Mouse (Mus musculus) heart, embryonic 12.5 days (tissue): ENCODE measurements around the gene Npdc1. TPM values are rescaled to one million over a fixed set of nuclear protein-coding genes. Genes with fewer than 3 reads are reported as not detected.
A peak's percentile ranks its signal among the peaks of the same experiment; 100 is the strongest.

Experiments
- ATAC-seq: fragments of 200-750 bp; cut with Nextera tagmentation; 2 replicates; pipeline ENCODE4 v1.8.0; 2017; ENCODE audit warnings: moderate TSS enrichment, moderate library complexity; ENCODE audit not compliant: insufficient number of reproducible peaks, low FRiP score
- H3K27ac ChIP-seq: fragments of 300-500 bp; sonication (generic); 2 replicates; pipeline ENCODE4 v1.5.1; 2016; ENCODE audit warnings: mild to moderate bottlenecking, moderate library complexity; ENCODE audit not compliant: poor library complexity, severe bottlenecking
- H3K27me3 ChIP-seq: fragments of 300-500 bp; sonication (generic); replicated peaks from 2 replicates; pipeline ENCODE4 v1.6.1; 2016; ENCODE audit warnings: mild to moderate bottlenecking, moderate library complexity
- H3K36me3 ChIP-seq: fragments of 300-500 bp; sonication (generic); 2 replicates; pipeline ENCODE4 v1.6.1; 2016; ENCODE audit warnings: mild to moderate bottlenecking, moderate library complexity
- H3K4me1 ChIP-seq: fragments of 300-500 bp; sonication (generic); replicated peaks from 2 replicates; pipeline ENCODE4 v1.6.1; 2016; ENCODE audit warnings: mild to moderate bottlenecking
- H3K4me2 ChIP-seq: fragments of 300-500 bp; sonication (generic); 2 replicates; pipeline ENCODE4 v1.6.1; 2016; ENCODE audit warnings: mild to moderate bottlenecking, moderate library complexity
- H3K4me3 ChIP-seq: fragments of 300-500 bp; sonication (generic); 2 replicates; pipeline ENCODE4 v1.5.1; 2016; ENCODE audit warnings: mild to moderate bottlenecking
- H3K9ac ChIP-seq: fragments of 300-500 bp; sonication (generic); 2 replicates; pipeline ENCODE4 v1.6.1; 2016; ENCODE audit warnings: mild to moderate bottlenecking, moderate library complexity
- H3K9me3 ChIP-seq: fragments of 300-500 bp; sonication (generic); replicated peaks from 2 replicates; pipeline ENCODE4 v1.6.1; 2016; ENCODE audit warnings: mild to moderate bottlenecking, moderate library complexity
- WGBS: fragments of 180-500 bp; shearing (Covaris S2); methylation state at CpG from one replicate; pipeline ENCODE4 v1.1.7; 2016; 5-methylcytosine and 5-hydroxymethylcytosine counted together
- polyA plus RNA-seq: library from polyadenylated mRNA; unstranded; fragments of >200 nt; fragmentation: Nextera tagmentation; extraction: Ambion mirVana; gene quantifications from 2 replicates; pipeline ENCODE4 v1.2.1, GENCODE M21; 2016

Npdc1 gene
- polyA plus RNA-seq, 1 experiment from 2014 or later = 22.4 TPM

- WGBS = 33% methylated on average over 3 of the region's 3 CpGs
- Histone ChIP-seq H3K9ac (no peak overlapping the region), H3K4me2 (no peak overlapping the region), H3K9me3 (no peaks in the 10 kb centered on the region), H3K27ac (no peak overlapping the region), H3K36me3 (no peaks in the 10 kb centered on the region), H3K4me1 (peaks cover under 1% of the 10 kb centered on the region; the same call in 1 of the 2 replicates), H3K4me3 (no peak overlapping the region), H3K27me3 (peaks cover 31% of the 10 kb centered on the region)
- no peak for ATAC-seq
Observed at GRCm38 (mm10) chr2:25417426-25417825, 18.3 kb downstream of the Npdc1 start.

DNA sequence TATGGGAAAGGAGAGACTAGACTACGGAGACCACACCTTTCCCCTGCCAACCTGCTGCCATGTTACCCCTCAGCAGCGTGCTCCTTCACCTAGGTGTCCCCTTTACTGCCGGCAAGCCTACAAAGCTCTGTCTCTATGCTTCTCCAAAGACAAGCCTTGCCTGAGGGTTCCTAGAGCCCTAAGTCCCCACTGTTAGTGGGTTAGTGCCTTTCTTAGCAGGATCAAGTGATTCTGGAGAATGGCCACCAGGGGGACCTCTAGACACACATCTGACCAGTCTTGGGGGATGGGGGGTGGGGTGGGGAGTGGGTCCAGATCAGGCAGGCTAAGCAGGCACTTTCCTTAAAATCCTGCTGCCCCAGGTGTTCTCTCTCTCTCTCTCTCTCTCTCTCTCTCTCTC, 22.7 kb downstream of the Npdc1 start:
- Histone ChIP-seq H3K27me3 (peaks cover 65% of the 10 kb centered on the region), H3K4me1 (peaks cover 4% of the 10 kb centered on the region; the same call in 1 of the 2 replicates), H3K27ac (no peak overlapping the region), H3K9me3 (no peaks in the 10 kb centered on the region), H3K9ac (no peak overlapping the region), H3K4me2 (no peak overlapping the region), H3K4me3 (no peak overlapping the region), H3K36me3 (no peaks in the 10 kb centered on the region)
- ATAC-seq = no peak
- WGBS = 15% methylated on average over 3 of the region's 3 CpGs

DNA sequence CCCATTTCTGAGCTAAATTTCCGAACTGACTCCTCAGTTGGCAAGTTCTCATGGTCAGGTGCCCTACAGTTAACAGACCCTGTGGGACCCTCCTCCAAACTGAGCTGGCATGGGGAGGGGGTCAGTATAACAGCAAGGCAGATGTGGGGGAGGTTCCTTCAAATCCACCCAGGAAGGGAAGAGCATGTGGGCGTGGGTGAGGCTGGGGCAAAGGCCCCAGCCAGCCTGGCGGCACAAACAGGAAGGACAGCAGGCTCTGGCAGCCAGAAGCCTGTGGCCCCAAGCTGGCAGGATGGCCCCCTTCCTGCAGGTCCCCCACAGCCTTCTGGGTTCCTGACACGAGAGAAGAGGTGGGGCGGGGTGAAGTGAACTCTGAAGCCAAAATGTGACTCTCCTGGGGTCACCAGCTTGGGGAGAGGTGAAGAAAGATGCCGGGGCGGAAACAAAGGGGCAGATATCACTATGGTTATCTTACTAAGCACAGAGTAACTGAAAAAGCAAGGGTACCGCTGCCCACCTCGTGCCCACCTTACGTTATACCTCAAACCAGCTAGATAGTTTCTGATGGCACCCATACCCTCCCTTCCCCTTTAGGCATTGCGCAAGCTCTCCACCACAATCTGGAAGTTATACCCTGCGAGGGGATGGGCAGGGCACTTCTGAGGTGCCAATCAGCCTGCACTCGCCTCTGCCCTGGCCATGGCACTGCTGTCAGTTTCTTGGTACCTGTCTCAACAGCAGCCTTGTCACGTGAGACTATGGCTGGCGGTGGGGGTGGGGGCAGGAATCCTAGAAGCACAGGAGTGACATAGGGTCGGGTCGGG, 23.6 kb downstream of the Npdc1 start, which contains the start of gene Fut7:
Fut7 (plus strand) TSS at position 681 of the 824 bp plus-strand sequence.
- H3K9me3 ChIP-seq = no peaks in the 10 kb centered on the region
- no peak within 1 kb of the TSS for H3K4me3 ChIP-seq
- no peak within 1 kb of the TSS for H3K4me2 ChIP-seq
- ATAC-seq = no peak
- H3K36me3 ChIP-seq = no peaks in the 10 kb centered on the region
- peaks cover 67% of the 10 kb centered on the region for H3K27me3 ChIP-seq
- 52% methylated on average over 17 of the region's 17 CpGs for WGBS
- no peak within 1 kb of the TSS for H3K9ac ChIP-seq
- H3K4me1 ChIP-seq = peaks cover 4% of the 10 kb centered on the region; the same call in 1 of the 2 replicates
- H3K27ac ChIP-seq = no peak within 1 kb of the TSS

DNA sequence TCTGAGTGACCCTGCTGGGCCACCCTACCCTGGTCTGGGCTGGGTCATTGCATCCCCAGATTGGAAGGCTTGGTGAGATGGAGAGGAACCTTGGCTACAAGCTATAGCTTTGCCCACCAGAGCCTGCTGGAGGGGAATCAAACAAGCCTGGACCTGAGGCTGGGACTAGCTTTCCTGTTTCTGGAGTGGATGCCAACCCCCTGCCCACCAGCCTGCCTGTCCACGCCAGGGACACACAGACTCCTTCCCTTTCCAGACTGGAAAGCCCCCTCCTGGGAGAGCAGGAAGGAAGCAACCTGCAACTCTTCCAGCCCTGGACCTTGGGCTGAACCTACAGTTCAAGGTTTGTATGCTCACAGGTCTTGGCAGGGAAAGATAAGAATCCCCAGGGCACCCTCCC, 24.5 kb downstream of the Npdc1 start:
- no peak overlapping the region for H3K4me2 ChIP-seq
- no peak for ATAC-seq
- H3K27me3 ChIP-seq = peaks cover 59% of the 10 kb centered on the region
- H3K4me3 ChIP-seq = no peak overlapping the region
- no peak overlapping the region for H3K27ac ChIP-seq
- peaks cover 4% of the 10 kb centered on the region; the same call in 1 of the 2 replicates for H3K4me1 ChIP-seq
- no peak overlapping the region for H3K9ac ChIP-seq
- WGBS = 33% methylated on average over 1 of the region's 1 CpGs
- H3K9me3 ChIP-seq = no peaks in the 10 kb centered on the region
- no peaks in the 10 kb centered on the region for H3K36me3 ChIP-seq

- 45% methylated on average over 27 of the region's 27 CpGs for WGBS
- no peak overlapping the region for H3K4me3 ChIP-seq
- ATAC-seq = no peak
- H3K9me3 ChIP-seq = no peaks in the 10 kb centered on the region
- H3K4me2 ChIP-seq = no peak overlapping the region
- peaks cover 63% of the 10 kb centered on the region for H3K27me3 ChIP-seq
- H3K27ac ChIP-seq = no peak overlapping the region
- peaks cover 6% of the 10 kb centered on the region; the same call in 1 of the 2 replicates for H3K4me1 ChIP-seq
- no peak overlapping the region for H3K9ac ChIP-seq
- no peaks in the 10 kb centered on the region for H3K36me3 ChIP-seq
Observed at GRCm38 (mm10) chr2:25425481-25425880, 26.3 kb downstream of the Npdc1 start.

- no peak overlapping the region for H3K4me2 ChIP-seq
- no peak for ATAC-seq
- H3K36me3 ChIP-seq = no peaks in the 10 kb centered on the region
- WGBS = 23% methylated on average over 5 of the region's 5 CpGs
- no peak overlapping the region for H3K9ac ChIP-seq
- H3K9me3 ChIP-seq = no peaks in the 10 kb centered on the region
- no peak overlapping the region for H3K27ac ChIP-seq
- H3K4me3 ChIP-seq = no peak overlapping the region
- H3K27me3 ChIP-seq = peaks cover 75% of the 10 kb centered on the region
- peaks cover 6% of the 10 kb centered on the region; the same call in 1 of the 2 replicates for H3K4me1 ChIP-seq
Observed at GRCm38 (mm10) chr2:25426721-25427191, 27.6 kb downstream of the Npdc1 start.

GRCm38 (mm10) chr2:25427256-25427655, 28.1 kb downstream of the Npdc1 start:
- H3K9me3 ChIP-seq = no peaks in the 10 kb centered on the region
- no peak for ATAC-seq
- 81% methylated on average over 5 of the region's 5 CpGs for WGBS
- no peak overlapping the region for H3K27ac ChIP-seq
- peaks cover 6% of the 10 kb centered on the region; the same call in 1 of the 2 replicates for H3K4me1 ChIP-seq
- no peak overlapping the region for H3K4me2 ChIP-seq
- H3K27me3 ChIP-seq = peaks cover 80% of the 10 kb centered on the region
- no peak overlapping the region for H3K4me3 ChIP-seq
- H3K36me3 ChIP-seq = no peaks in the 10 kb centered on the region
- H3K9ac ChIP-seq = no peak overlapping the region

DNA sequence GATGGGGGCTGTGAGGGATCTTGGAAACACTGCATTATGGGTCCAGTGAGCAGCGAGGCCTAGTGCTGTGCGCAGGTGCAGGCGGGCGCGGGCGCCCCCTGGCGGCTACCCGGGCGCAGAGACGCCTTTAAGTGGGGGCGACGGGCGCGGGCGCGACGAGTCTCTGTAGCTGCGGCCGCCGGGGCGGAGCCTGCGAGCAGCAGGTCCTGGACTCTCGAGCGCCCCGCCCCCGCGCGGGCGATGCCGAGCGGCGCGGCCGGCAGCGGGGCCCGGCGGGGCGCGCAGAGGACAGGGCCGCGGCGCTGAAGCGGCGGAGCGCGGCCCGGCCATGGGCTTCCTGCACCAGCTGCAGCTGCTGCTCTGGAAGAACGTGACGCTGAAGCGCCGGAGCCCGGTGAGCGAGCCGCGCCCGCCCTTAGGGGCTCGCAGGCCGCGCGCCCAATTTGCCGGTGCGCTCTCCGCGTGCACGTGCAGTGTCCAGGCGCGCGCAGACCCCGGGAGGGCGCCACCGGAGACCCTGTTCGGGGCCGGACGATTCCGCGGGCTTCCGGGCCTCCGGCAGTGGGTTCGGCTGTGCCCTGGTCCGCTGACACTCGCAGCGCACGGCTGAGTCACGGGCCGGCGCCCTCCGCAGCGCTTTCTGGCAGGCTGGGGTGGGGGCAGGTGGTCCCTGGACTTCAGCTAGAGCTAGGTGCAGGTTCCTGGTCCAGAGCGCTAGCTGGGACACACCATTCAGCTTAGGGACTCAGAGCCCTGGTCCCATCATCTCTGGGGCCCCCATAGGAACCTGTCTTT, 29.5 kb downstream of the Npdc1 start, which contains the start of gene Abca2:
Abca2 (plus strand) TSS at position 262 of the 795 bp plus-strand sequence.
- Histone ChIP-seq H3K4me1 (0 out of 2 replicates have a peak, but pooled peaks cover 2% of the 10 kb centered on the region), H3K27me3 (peaks cover 76% of the 10 kb centered on the region), H3K4me3 (peak within 1 kb of the TSS; percentile 67), H3K9me3 (no peaks in the 10 kb centered on the region), H3K27ac (no peak within 1 kb of the TSS), H3K4me2 (peak within 1 kb of the TSS; percentile 91), H3K9ac (peak within 1 kb of the TSS; percentile 80), H3K36me3 (no peaks in the 10 kb centered on the region)
- WGBS = under 1% methylated on average over 89 of the region's 89 CpGs
- peak; percentile 86 for ATAC-seq

DNA sequence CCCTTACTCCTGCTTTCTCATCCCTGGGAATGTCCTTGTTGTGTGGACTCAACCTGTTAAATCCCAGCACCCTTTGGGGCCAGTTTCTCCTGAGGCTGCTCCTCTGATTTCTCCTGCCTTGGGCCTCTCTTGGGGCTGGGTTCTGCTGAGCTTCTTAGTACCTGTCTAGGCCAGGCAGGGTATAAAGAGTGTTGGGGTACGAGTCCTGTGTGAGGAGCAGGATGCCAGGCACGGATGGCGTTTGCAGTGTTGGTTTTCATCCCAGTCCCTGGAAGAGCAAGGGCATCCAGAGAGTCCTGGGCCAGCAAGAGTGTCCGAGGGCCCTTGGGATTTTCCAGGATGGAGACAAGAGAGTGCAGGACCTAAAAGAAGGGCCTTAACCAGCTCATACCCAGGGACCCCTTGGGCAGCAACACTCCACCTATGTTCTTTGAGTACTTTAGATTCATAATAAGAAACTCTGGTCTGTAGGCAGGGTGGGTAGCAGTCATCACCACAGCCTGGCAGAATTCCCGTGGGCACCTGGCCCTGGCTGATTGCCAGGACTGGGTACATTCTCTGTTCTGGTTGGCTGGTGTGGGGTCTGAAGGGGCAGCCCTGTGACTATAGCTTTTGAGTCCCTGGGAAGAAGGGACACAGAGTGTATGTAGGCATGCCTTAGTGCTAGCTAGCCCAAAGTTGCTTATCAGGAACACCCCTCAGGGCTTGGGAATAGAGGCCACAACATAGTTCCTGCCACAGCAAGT, 30.5 kb downstream of the Npdc1 start:
- H3K36me3 ChIP-seq = no peaks in the 10 kb centered on the region
- H3K4me2 ChIP-seq = peak overlapping the region; percentile 91
- H3K9ac ChIP-seq = peak overlapping the region; percentile 80; the same call in 1 of the 2 replicates
- peak overlapping the region; percentile 67 for H3K4me3 ChIP-seq
- no peaks in the 10 kb centered on the region for H3K9me3 ChIP-seq
- peaks cover 76% of the 10 kb centered on the region for H3K27me3 ChIP-seq
- ATAC-seq = no peak
- H3K27ac ChIP-seq = no peak overlapping the region
- WGBS = 73% methylated on average over 5 of the region's 5 CpGs
- H3K4me1 ChIP-seq = 0 out of 2 replicates have a peak, but pooled peaks cover 2% of the 10 kb centered on the region

- peaks cover 66% of the 10 kb centered on the region for H3K27me3 ChIP-seq
Observed at GRCm38 (mm10) chr2:25430395-25431233, 31.5 kb downstream of the Npdc1 start.

More at GRCm38 (mm10) chr2:25430395-25431233, 31.5 kb downstream of the Npdc1 start:
- H3K27ac ChIP-seq = no peak overlapping the region
- WGBS = 72% methylated on average over 17 of the region's 17 CpGs
- ATAC-seq = no peak
- H3K4me3 ChIP-seq = no peak overlapping the region
- 0 out of 2 replicates have a peak, but pooled peaks cover 2% of the 10 kb centered on the region for H3K4me1 ChIP-seq
- no peaks in the 10 kb centered on the region for H3K9me3 ChIP-seq
- no peak overlapping the region for H3K4me2 ChIP-seq
- no peak overlapping the region for H3K9ac ChIP-seq
- no peaks in the 10 kb centered on the region for H3K36me3 ChIP-seq
